ENCODE assay signal across 16 mouse cellular contexts in the genomic region with DNA sequence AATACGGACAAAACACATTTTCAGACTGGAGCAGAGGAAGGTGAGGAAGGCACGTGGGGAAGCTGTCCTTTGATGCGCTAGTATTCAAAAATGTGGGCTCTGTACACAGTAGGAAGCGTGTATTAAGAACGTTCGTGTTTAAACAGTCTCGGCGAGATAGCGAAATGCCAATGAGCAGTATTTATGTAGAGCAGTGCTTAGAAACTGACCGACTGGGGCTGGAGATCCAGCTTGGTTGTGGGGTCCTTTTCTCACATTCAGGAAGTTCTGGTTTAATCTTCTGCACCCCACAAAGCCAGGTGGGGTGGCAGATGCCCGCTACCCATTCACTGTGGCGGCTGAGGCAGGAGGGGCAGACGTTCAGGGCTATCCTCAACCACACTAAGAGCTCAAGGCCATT.
"Had no signal": no experiment of that assay in that cellular context is flagged by ENCODE, and none has a peak within 500 bp of the region (broad histone marks: within the 10 kb centered on the region; RNA-seq: fewer than 3 reads in every experiment).

No protein-coding gene starts in this region.

- H3K27me3 ChIP-seq: neural tube, embryonic 13.5 days; neural tube, embryonic 15.5 days; stomach, embryonic 15.5 days had no signal

- H3K9ac ChIP-seq: neural tube, embryonic 13.5 days; neural tube, embryonic 15.5 days; stomach, embryonic 15.5 days had no signal

- H3K4me3 ChIP-seq: neural tube, embryonic 13.5 days; neural tube, embryonic 15.5 days; stomach, embryonic 15.5 days had no signal

- H3K27ac ChIP-seq: neural tube, embryonic 13.5 days; neural tube, embryonic 15.5 days; stomach, embryonic 15.5 days; stomach, postnatal 0 days had no signal

- H3K9me3 ChIP-seq: neural tube, embryonic 13.5 days; neural tube, embryonic 15.5 days; stomach, embryonic 15.5 days had no signal

- H3K36me3 ChIP-seq: neural tube, embryonic 13.5 days; neural tube, embryonic 15.5 days; stomach, embryonic 15.5 days had no signal

- H3K4me1 ChIP-seq: neural tube, embryonic 13.5 days; neural tube, embryonic 15.5 days; stomach, embryonic 15.5 days had no signal

- DNase-seq: retina, postnatal 1 day; right cerebral cortex, adult 18-20 months; right cerebral cortex, postnatal 14 days; right cerebral cortex, postnatal 25 days; right cerebral cortex, postnatal 4 days; spleen, adult 18-20 months; thymus, adult 18-20 months; thymus, adult 2 months; thymus, postnatal 14 days; thymus, postnatal 25 days; thymus, postnatal 36 days; thymus, postnatal 4 days had no signal

- H3K4me2 ChIP-seq: neural tube, embryonic 13.5 days; neural tube, embryonic 15.5 days; stomach, embryonic 15.5 days had no signal
